Mouse (Mus musculus): ENCODE results near the gene Nmnat3.

GRCm38 (mm10) chr9:98423691-98424090, 136.5 kb downstream of the Nmnat3 start:
- TF ChIP-seq CTCF (IDR thresholded peaks at IDR 0.05; ENCODE audit: insufficient read depth, low read depth, low read length): no peak
- TF ChIP-seq POLR2A (IDR thresholded peaks at IDR 0.05; ENCODE audit: insufficient read depth, low read depth, low read length): no peak

Data from olfactory bulb, adult 2 months (tissue).